Mouse (Mus musculus) monocyte, adult 59 days (primary cell): ENCODE measurements around the gene Smyd3. TPM values are rescaled to one million over a fixed set of nuclear protein-coding genes. Genes with fewer than 3 reads are reported as not detected.

Source experiments
- total RNA-seq, 2 experiments: library from RNA; stranded (reverse); gene quantifications; one replicate each; pipeline ENCODE4 v1.2.4; 2023

Gene Smyd3
- total RNA-seq, result 10 to 100 TPM; 19.0 to 23.4 TPM

GRCm38 (mm10) chr1:179517713-179518465, at the start of gene Smyd3:
Smyd3 (minus strand) TSS chr1:179518041.

GRCm38 (mm10) chr1:179545768-179546550, 28.1 kb upstream of the Smyd3 start, which contains the start of the genes Tfb2m and Cnst:
Tfb2m (minus strand) TSS chr1:179546267.
Cnst (plus strand) TSS chr1:179546370.

Other genes starting within 250 kb of the Smyd3 start
- 10 to 100 TPM; 16.4 to 23.4 TPM for gene Tfb2m, start 28.2 kb upstream of the Smyd3 start, total RNA-seq
- gene Cnst, start 28.3 kb upstream of the Smyd3 start, total RNA-seq, result 10 to 100 TPM; 28.0 to 29.6 TPM
- gene Sccpdh, start 150.2 kb upstream of the Smyd3 start, total RNA-seq, result 1 to 10 TPM; 2.3 to 4.6 TPM
- not detected for gene Kif28, start 227.2 kb upstream of the Smyd3 start, total RNA-seq